Mouse (Mus musculus) heart, embryonic 10.5 days (tissue): Measurements from ENCODE around the gene Rnf4. TPM values are rescaled to one million over a fixed set of nuclear protein-coding genes. Genes with fewer than 3 reads are reported as not detected.
A peak's percentile ranks its signal among the peaks of the same experiment; 100 is the strongest.

Source experiments
- DNase-seq: peaks from one replicate; pipeline ENCODE4 v3.0.0-alpha.2; 2017; ENCODE audit warnings: low spot score
- H3K27ac ChIP-seq: fragments of 300-500 bp; sonication (generic); 2 replicates; pipeline ENCODE4 v1.5.1; 2016; ENCODE audit warnings: mild to moderate bottlenecking
- H3K27me3 ChIP-seq: fragments of 300-500 bp; sonication (generic); 2 replicates; pipeline ENCODE4 v1.6.1; 2016; ENCODE audit warnings: mild to moderate bottlenecking; ENCODE audit not compliant: poor library complexity, insufficient read depth, severe bottlenecking
- H3K36me3 ChIP-seq: fragments of 300-500 bp; sonication (generic); 2 replicates; pipeline ENCODE4 v1.6.1; 2016; ENCODE audit warnings: mild to moderate bottlenecking, moderate library complexity
- H3K4me1 ChIP-seq: fragments of 300-500 bp; sonication (generic); 2 replicates; pipeline ENCODE4 v1.6.1; 2016; ENCODE audit warnings: mild to moderate bottlenecking
- H3K4me3 ChIP-seq: fragments of 300-500 bp; sonication (generic); 2 replicates; pipeline ENCODE4 v1.5.1; 2016; ENCODE audit warnings: mild to moderate bottlenecking, moderate library complexity
- H3K9me3 ChIP-seq: fragments of 300-500 bp; sonication (generic); 2 replicates; pipeline ENCODE4 v1.6.1; 2016; ENCODE audit warnings: mild to moderate bottlenecking, moderate library complexity
- WGBS: fragments of 180-500 bp; shearing (Covaris S2); methylation state at CpG from one replicate; pipeline ENCODE4 v1.1.7; 2016; 5-methylcytosine and 5-hydroxymethylcytosine counted together
- polyA plus RNA-seq: library from polyadenylated mRNA; unstranded; fragments of >200 nt; fragmentation: Nextera tagmentation; extraction: Ambion mirVana; gene quantifications from 2 replicates; pipeline ENCODE4 v1.2.1, GENCODE M21; 2016

The Rnf4 gene
- polyA plus RNA-seq, result 150 and 156 TPM in 2 replicates

GRCm38 (mm10) chr5:34336097-34336774 lies at the start of gene Rnf4:
Gene Rnf4 (plus strand): TSS chr5:34336289.
- H3K36me3 ChIP-seq, result peaks cover 7% of the 10 kb centered on the region
- no peaks in the 10 kb centered on the region for H3K27me3 ChIP-seq
- WGBS, result under 1% methylated on average over 67 of the region's 67 CpGs
- peaks cover 11% of the 10 kb centered on the region; the same call in 1 of the 2 replicates for H3K4me1 ChIP-seq
- peak within 1 kb of the TSS; percentile 99 for H3K27ac ChIP-seq
- peak within 1 kb of the TSS; percentile 96 for H3K4me3 ChIP-seq
- DNase-seq, result peak; percentile 99
- no peaks in the 10 kb centered on the region for H3K9me3 ChIP-seq

DNA sequence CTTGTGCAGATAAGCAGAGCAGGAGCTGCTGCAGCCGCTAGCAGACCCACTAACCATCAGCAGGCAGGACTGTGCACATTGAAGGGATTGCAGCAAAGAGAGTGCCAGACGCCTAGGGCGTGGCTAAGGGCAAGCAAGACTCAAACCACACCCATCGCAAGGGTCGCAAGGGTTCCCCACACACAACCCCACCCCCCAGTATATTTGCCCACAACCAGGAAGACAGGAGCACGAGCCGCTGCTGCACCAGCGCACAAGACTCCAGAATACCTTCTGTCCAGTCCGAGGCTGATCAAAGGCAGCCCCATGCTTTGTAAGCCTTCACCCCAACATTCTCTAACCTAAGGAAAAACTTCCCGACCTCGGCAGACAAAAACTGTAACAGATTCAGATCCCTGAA lies 49.6 kb upstream of the Rnf4 start:
- 5% methylated on average over 11 of the region's 11 CpGs for WGBS
- Histone ChIP-seq H3K27ac (no peak overlapping the region), H3K4me1 (peaks cover 35% of the 10 kb centered on the region), H3K4me3 (peak overlapping the region; percentile 75), H3K9me3 (no peaks in the 10 kb centered on the region), H3K27me3 (peaks cover 85% of the 10 kb centered on the region), H3K36me3 (no peaks in the 10 kb centered on the region)
- DNase-seq, result no peak

DNA sequence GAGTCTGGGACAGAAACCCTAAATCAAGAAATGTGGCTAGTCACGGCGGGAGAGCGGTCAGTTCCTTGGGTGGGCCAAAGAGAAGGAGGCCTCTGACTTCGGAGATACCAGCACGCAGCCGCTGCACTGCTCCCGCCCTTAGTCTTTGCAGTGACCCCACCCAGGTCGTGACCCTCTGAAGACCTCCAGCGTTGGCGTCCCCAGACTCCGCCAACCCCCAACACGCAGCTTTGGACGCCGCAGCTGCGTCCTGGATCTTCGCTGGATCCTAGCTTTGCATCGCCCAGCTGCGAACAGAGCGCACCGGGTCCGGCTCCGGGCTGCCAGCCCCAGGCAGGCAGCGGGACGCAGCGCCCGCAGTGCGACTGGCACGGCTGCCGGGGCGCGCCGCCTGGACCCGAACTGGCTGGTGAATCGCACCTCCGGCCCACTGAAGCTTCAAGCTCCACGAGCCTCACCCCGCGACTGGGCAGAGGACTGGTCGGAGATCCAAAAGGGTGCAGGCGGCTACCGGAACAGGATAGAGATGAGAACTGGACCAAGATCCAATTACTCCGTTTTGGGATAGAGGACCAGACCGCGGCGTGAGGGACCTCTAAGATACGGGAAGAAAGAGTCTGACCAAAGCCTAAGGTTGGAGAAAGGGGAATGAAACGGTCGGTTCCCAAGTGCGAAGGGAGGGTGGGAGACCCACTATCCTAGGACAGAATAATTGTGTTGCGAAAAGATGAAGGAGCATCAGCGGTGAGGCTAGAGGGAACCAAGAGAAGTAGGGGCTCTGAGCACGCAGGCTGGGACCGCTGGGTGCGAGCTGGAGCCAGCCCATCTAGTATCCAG lies 48.9 kb upstream of the Rnf4 start:
- Histone ChIP-seq H3K27me3 (peaks cover 85% of the 10 kb centered on the region), H3K4me1 (peaks cover 35% of the 10 kb centered on the region), H3K36me3 (no peaks in the 10 kb centered on the region), H3K4me3 (peak overlapping the region; percentile 75), H3K27ac (no peak overlapping the region), H3K9me3 (no peaks in the 10 kb centered on the region)
- no peak for DNase-seq
- WGBS, result 1% methylated on average over 54 of the region's 54 CpGs

DNA sequence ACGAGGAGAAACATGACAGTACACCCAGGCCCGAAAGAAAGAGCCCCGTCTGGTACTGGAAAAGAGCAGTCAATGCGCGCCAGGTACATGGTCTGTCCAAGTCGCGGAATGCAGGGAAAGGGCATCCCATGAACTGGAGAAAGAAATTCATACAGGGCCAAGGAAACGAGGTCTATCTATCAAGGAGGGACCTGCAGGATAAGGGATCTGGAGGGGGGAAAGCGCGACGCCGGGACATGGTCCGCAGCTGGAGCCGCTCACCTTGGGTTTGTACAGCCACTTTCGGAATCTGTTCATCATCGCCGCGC lies 48.3 kb upstream of the Rnf4 start:
- Histone ChIP-seq H3K36me3 (no peaks in the 10 kb centered on the region), H3K27ac (peak overlapping the region; percentile 49; the same call in 1 of the 2 replicates), H3K4me1 (peaks cover 35% of the 10 kb centered on the region), H3K27me3 (peaks cover 86% of the 10 kb centered on the region), H3K4me3 (peak overlapping the region; percentile 75), H3K9me3 (no peaks in the 10 kb centered on the region)
- 2% methylated on average over 18 of the region's 18 CpGs for WGBS
- no peak for DNase-seq

- peak; percentile 86 for DNase-seq
- peak within 1 kb of the TSS; percentile 75 for H3K4me3 ChIP-seq
- peak within 1 kb of the TSS; percentile 49; the same call in 1 of the 2 replicates for H3K27ac ChIP-seq
- H3K9me3 ChIP-seq, result no peaks in the 10 kb centered on the region
- H3K4me1 ChIP-seq, result peaks cover 35% of the 10 kb centered on the region
- peaks cover 85% of the 10 kb centered on the region for H3K27me3 ChIP-seq
- WGBS, result under 1% methylated on average over 83 of the region's 83 CpGs
- H3K36me3 ChIP-seq, result no peaks in the 10 kb centered on the region
Observed at GRCm38 (mm10) chr5:34288154-34288716, 47.9 kb upstream of the Rnf4 start, which contains the start of the genes Zfyve28 and Cfap99. Gene Zfyve28 (minus strand): TSS chr5:34288449. Gene Cfap99 (plus strand): TSS chr5:34288600.

DNA sequence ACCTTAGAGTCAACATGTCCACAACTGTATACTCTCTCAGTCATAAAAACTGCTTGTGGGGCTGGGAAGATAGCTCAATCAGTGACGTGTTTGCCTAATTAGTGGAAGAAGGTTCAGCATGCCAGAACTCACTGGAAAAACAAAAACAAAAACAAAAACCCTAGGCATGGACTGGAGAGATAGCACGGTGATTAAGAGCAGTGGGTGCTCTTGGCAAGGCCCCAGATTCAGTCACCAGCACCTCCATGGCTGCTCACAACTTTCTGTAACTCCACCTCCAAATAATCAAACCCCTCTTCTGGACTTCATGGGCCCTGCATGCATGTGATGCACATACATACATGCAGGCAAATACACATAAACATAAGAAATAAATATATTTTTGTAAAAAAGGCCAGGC lies 46.8 kb upstream of the Rnf4 start:
- DNase-seq, result no peak
- 48% methylated on average over 2 of the region's 2 CpGs for WGBS
- peaks cover 80% of the 10 kb centered on the region for H3K27me3 ChIP-seq
- H3K4me3 ChIP-seq, result no peak overlapping the region
- no peak overlapping the region for H3K27ac ChIP-seq
- H3K9me3 ChIP-seq, result no peaks in the 10 kb centered on the region
- no peaks in the 10 kb centered on the region for H3K36me3 ChIP-seq
- peaks cover 36% of the 10 kb centered on the region for H3K4me1 ChIP-seq

DNA sequence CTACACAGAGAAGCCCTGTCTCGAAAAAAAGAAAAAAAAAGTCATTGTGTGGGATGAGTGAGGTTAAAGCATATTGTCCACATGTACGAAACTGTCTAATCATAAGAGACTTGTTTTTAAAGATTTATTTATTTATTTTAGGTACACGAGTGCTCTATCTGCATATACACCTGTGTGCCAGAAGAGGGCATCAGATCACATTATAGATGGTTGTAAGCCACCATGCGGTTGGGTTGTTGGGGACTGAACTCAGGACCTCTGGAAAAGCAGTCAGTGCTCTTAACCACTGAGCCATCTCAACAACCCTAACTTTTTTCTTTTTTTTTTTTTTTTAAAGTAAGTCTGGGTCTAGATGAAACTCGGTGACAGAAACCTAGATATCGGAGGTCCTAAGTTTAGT lies 42.7 kb upstream of the Rnf4 start:
- Histone ChIP-seq H3K27ac (no peak overlapping the region), H3K9me3 (no peaks in the 10 kb centered on the region), H3K4me1 (peaks cover 28% of the 10 kb centered on the region), H3K36me3 (no peaks in the 10 kb centered on the region), H3K27me3 (peaks cover 48% of the 10 kb centered on the region), H3K4me3 (no peak overlapping the region)
- no peak for DNase-seq
- 73% methylated on average over 6 of the region's 6 CpGs for WGBS

DNA sequence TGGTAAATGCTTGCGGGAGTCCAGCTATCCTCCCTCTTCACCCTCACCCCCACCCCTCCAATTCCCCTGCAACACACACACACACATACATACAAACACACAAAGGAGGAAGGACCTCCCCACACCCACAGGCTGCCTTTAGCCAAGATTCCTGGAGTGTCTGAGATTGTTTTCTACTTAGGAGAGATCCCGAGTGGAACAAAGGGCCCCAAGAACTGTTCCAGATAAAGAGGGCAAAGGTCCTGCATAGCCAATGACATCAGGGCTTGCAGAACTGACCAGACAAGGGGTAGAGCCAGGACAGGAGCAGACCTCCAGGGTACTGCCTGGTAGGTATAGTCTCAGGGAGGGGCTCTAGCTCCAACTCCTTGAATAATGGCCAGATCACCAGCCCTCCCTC lies 41.4 kb upstream of the Rnf4 start:
- Histone ChIP-seq H3K27me3 (peaks cover 45% of the 10 kb centered on the region), H3K36me3 (no peaks in the 10 kb centered on the region), H3K4me3 (no peak overlapping the region), H3K4me1 (peaks cover 27% of the 10 kb centered on the region), H3K9me3 (no peaks in the 10 kb centered on the region), H3K27ac (0 out of 2 replicates have a peak overlapping the region, but pooled peaks have one; percentile 23)
- no peak for DNase-seq
- WGBS, result 23% methylated on average over 2 of the region's 2 CpGs

- Histone ChIP-seq H3K4me1 (peaks cover 27% of the 10 kb centered on the region), H3K36me3 (no peaks in the 10 kb centered on the region), H3K4me3 (no peak overlapping the region), H3K27me3 (peaks cover 40% of the 10 kb centered on the region), H3K27ac (0 out of 2 replicates have a peak overlapping the region, but pooled peaks have one; percentile 23), H3K9me3 (no peaks in the 10 kb centered on the region)
- DNase-seq, result no peak
- WGBS, result 55% methylated on average over 2 of the region's 2 CpGs
Observed at GRCm38 (mm10) chr5:34295141-34295540, 40.9 kb upstream of the Rnf4 start.

DNA sequence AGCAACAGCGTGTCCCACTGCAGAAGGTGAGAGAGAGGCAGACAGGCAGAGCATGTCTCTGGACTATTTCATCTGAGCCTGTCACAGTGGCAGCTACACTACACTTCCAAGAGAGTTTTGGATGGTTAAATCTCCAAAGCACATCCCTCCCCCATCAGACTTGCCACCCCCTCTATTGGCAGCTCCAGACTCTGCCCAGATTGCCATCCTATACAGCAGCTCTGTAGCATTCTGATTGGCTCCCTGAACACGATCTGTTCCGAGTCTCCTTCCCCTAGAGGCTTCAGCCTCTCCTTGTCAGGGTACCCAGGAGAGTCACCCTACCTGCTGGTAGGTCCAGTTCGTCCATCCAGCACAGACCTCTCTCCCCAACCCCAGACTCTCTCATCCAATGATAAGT lies 38.0 kb upstream of the Rnf4 start:
- no peak overlapping the region for H3K27ac ChIP-seq
- peaks cover 34% of the 10 kb centered on the region; the same call in 1 of the 2 replicates for H3K27me3 ChIP-seq
- H3K4me3 ChIP-seq, result no peak overlapping the region
- WGBS, result 45% methylated on average over 4 of the region's 4 CpGs
- peaks cover 30% of the 10 kb centered on the region for H3K4me1 ChIP-seq
- no peaks in the 10 kb centered on the region for H3K9me3 ChIP-seq
- no peak for DNase-seq
- H3K36me3 ChIP-seq, result no peaks in the 10 kb centered on the region

DNA sequence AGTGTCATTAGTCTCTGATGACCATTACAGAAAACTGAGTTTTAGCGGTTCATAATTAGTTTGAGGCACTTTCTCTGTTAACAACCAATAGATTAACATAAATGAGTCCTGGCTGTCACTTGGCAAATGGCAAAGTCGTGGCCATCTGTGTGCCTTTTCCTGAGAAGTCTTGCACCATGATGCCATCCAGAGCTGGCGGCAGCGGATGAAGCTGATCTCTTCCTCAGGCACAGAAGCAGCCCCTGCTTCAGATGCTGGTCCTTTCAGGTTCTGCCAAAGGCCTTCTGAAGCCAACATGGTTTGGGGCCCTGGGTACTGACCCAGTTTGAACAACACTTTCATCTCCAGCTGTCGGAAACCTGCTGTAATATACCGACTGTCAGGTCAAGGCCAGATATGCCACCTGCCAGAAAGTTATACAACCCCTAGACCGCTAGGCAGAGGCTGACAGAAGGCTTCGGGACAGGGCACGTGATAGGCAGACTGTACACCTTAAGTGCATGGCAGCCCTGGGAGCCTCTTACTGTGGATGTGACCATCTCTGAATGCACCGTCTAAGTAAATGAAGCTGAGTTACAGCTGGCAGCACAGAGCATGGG lies 37.1 kb upstream of the Rnf4 start:
- peaks cover 41% of the 10 kb centered on the region for H3K27me3 ChIP-seq
- H3K9me3 ChIP-seq, result no peaks in the 10 kb centered on the region
- no peak for DNase-seq
- peaks cover 28% of the 10 kb centered on the region for H3K4me1 ChIP-seq
- H3K36me3 ChIP-seq, result no peaks in the 10 kb centered on the region
- 82% methylated on average over 10 of the region's 10 CpGs for WGBS
- no peak overlapping the region for H3K27ac ChIP-seq
- H3K4me3 ChIP-seq, result no peak overlapping the region

GRCm38 (mm10) chr5:34302377-34302776 lies 33.7 kb upstream of the Rnf4 start:
- H3K36me3 ChIP-seq, result no peaks in the 10 kb centered on the region
- H3K4me3 ChIP-seq, result no peak overlapping the region
- WGBS, result 68% methylated on average over 7 of the region's 7 CpGs
- peaks cover 10% of the 10 kb centered on the region; the same call in 1 of the 2 replicates for H3K4me1 ChIP-seq
- H3K9me3 ChIP-seq, result no peaks in the 10 kb centered on the region
- peaks cover 55% of the 10 kb centered on the region for H3K27me3 ChIP-seq
- H3K27ac ChIP-seq, result no peak overlapping the region
- DNase-seq, result no peak
